Mouse (Mus musculus) stomach, embryonic 16.5 days (tissue): ENCODE measurements around the gene Crygc. TPM values are rescaled to one million over a fixed set of nuclear protein-coding genes. Genes with fewer than 3 reads are reported as not detected.

Experiments used
- ATAC-seq: fragments of 200-750 bp; cut with Nextera tagmentation; 2 replicates; pipeline ENCODE4 v1.8.0; 2017; ENCODE audit warnings: moderate number of reproducible peaks, moderate TSS enrichment; ENCODE audit not compliant: insufficient read depth, low FRiP score
- H3K27ac ChIP-seq: fragments of 300-500 bp; sonication (generic); 2 replicates; pipeline ENCODE4 v1.5.1; 2014; ENCODE audit warnings: low read length
- H3K27me3 ChIP-seq: fragments of 300-500 bp; sonication (generic); 2 replicates; pipeline ENCODE4 v1.6.1; 2014; ENCODE audit warnings: low read length, control low read depth, mixed read lengths; ENCODE audit not compliant: control insufficient read depth, insufficient read depth
- H3K36me3 ChIP-seq: fragments of 300-500 bp; sonication (generic); 2 replicates; pipeline ENCODE4 v1.6.1; 2014; ENCODE audit warnings: low read length; ENCODE audit not compliant: control insufficient read depth, insufficient read depth
- H3K4me1 ChIP-seq: fragments of 300-500 bp; sonication (generic); 2 replicates; pipeline ENCODE4 v1.6.1; 2014; ENCODE audit warnings: low read length, control low read depth, mixed read lengths; ENCODE audit not compliant: control insufficient read depth, insufficient read depth
- H3K4me2 ChIP-seq: fragments of 300-500 bp; sonication (generic); 2 replicates; pipeline ENCODE4 v1.6.1; 2014; ENCODE audit warnings: low read depth, low read length, mixed read lengths
- H3K4me3 ChIP-seq: fragments of 300-500 bp; sonication (generic); replicated peaks from 2 replicates; pipeline ENCODE4 v1.5.1; 2014; ENCODE audit warnings: mild to moderate bottlenecking, low read length
- H3K9ac ChIP-seq: fragments of 300-500 bp; sonication (generic); 2 replicates; pipeline ENCODE4 v1.6.1; 2014; ENCODE audit warnings: low read length
- H3K9me3 ChIP-seq: fragments of 300-500 bp; sonication (generic); replicated peaks from 2 replicates; pipeline ENCODE4 v1.6.1; 2016; ENCODE audit warnings: low read length, control low read depth; ENCODE audit not compliant: control insufficient read depth
- WGBS: fragments of 180-500 bp; shearing (Covaris S2); extraction: QIAGEN DNeasy Blood & Tissue Kit; methylation state at CpG from one replicate; pipeline ENCODE4 v1.1.7; 2014; 5-methylcytosine and 5-hydroxymethylcytosine counted together
- polyA plus RNA-seq: library from polyadenylated mRNA; unstranded; fragments of >200 nt; fragmentation: Nextera tagmentation; extraction: Ambion mirVana; gene quantifications from 2 replicates; pipeline ENCODE4 v1.2.1, GENCODE M21; 2015

Crygc gene
- polyA plus RNA-seq, 1 experiment from 2014 or later, result not detected

- Histone ChIP-seq H3K27ac (no peak overlapping the region), H3K9ac (no peak overlapping the region), H3K27me3 (no peaks in the 10 kb centered on the region), H3K4me3 (no peak overlapping the region), H3K4me2 (no peak overlapping the region), H3K36me3 (no peaks in the 10 kb centered on the region), H3K4me1 (no peaks in the 10 kb centered on the region), H3K9me3 (no peaks in the 10 kb centered on the region)
- 86% methylated on average over 8 of the region's 8 CpGs for WGBS
- no peak for ATAC-seq
Measured at GRCm38 (mm10) chr1:65109196-65109595, 35.7 kb upstream of the Crygc start.

- no peaks in the 10 kb centered on the region for H3K4me1 ChIP-seq
- no peaks in the 10 kb centered on the region for H3K36me3 ChIP-seq
- WGBS, result 76% methylated on average over 10 of the region's 10 CpGs
- H3K27me3 ChIP-seq, result no peaks in the 10 kb centered on the region
- no peak overlapping the region for H3K27ac ChIP-seq
- H3K4me2 ChIP-seq, result no peak overlapping the region
- no peak overlapping the region for H3K9ac ChIP-seq
- ATAC-seq, result no peak
- H3K9me3 ChIP-seq, result no peaks in the 10 kb centered on the region
- no peak overlapping the region for H3K4me3 ChIP-seq
Measured at GRCm38 (mm10) chr1:65107654-65108279, 34.3 kb upstream of the Crygc start.

GRCm38 (mm10) chr1:65103273-65103672, 29.8 kb upstream of the Crygc start, which contains the start of gene Cryga:
Gene Cryga (minus strand): TSS chr1:65103373.
- 89% methylated on average over 11 of the region's 11 CpGs for WGBS
- no peaks in the 10 kb centered on the region for H3K4me1 ChIP-seq

GRCm38 (mm10) chr1:65096953-65097352, 23.5 kb upstream of the Crygc start:
- Histone ChIP-seq H3K9ac (no peak overlapping the region), H3K27ac (no peak overlapping the region), H3K9me3 (no peaks in the 10 kb centered on the region), H3K4me2 (no peak overlapping the region), H3K36me3 (no peaks in the 10 kb centered on the region), H3K4me3 (no peak overlapping the region), H3K4me1 (no peaks in the 10 kb centered on the region), H3K27me3 (no peaks in the 10 kb centered on the region)
- WGBS, result 77% methylated on average over 3 of the region's 3 CpGs
- peak; percentile 72; the same call in 1 of the 2 replicates for ATAC-seq

More at GRCm38 (mm10) chr1:65103273-65103672, 29.8 kb upstream of the Crygc start, which contains the start of gene Cryga:
- Histone ChIP-seq H3K4me2 (no peak within 1 kb of the TSS), H3K9ac (no peak within 1 kb of the TSS), H3K27ac (no peak within 1 kb of the TSS), H3K4me3 (no peak within 1 kb of the TSS), H3K27me3 (no peaks in the 10 kb centered on the region), H3K9me3 (no peaks in the 10 kb centered on the region), H3K36me3 (no peaks in the 10 kb centered on the region)
- ATAC-seq, result no peak

GRCm38 (mm10) chr1:65091566-65091965, 18.1 kb upstream of the Crygc start:
- 91% methylated on average over 3 of the region's 3 CpGs for WGBS
- no peaks in the 10 kb centered on the region for H3K36me3 ChIP-seq
- no peaks in the 10 kb centered on the region for H3K9me3 ChIP-seq
- H3K9ac ChIP-seq, result no peak overlapping the region
- no peak overlapping the region for H3K4me3 ChIP-seq
- H3K4me2 ChIP-seq, result no peak overlapping the region
- H3K27me3 ChIP-seq, result no peaks in the 10 kb centered on the region
- H3K4me1 ChIP-seq, result no peaks in the 10 kb centered on the region
- no peak overlapping the region for H3K27ac ChIP-seq
- no peak for ATAC-seq

- Histone ChIP-seq H3K4me2 (no peak overlapping the region), H3K4me3 (no peak overlapping the region), H3K9me3 (no peaks in the 10 kb centered on the region), H3K4me1 (no peaks in the 10 kb centered on the region), H3K9ac (no peak overlapping the region), H3K36me3 (no peaks in the 10 kb centered on the region), H3K27me3 (no peaks in the 10 kb centered on the region), H3K27ac (no peak overlapping the region)
- 43% methylated on average over 2 of the region's 2 CpGs for WGBS
- 0 out of 2 replicates have a peak, but pooled peaks have one; percentile 17 for ATAC-seq
Measured at GRCm38 (mm10) chr1:65090370-65090769, 16.9 kb upstream of the Crygc start.

GRCm38 (mm10) chr1:65088567-65089356, 15.3 kb upstream of the Crygc start:
- WGBS, result 76% methylated on average over 6 of the region's 6 CpGs
- Histone ChIP-seq H3K27me3 (no peaks in the 10 kb centered on the region), H3K9me3 (no peaks in the 10 kb centered on the region), H3K9ac (no peak overlapping the region), H3K4me1 (no peaks in the 10 kb centered on the region), H3K36me3 (no peaks in the 10 kb centered on the region), H3K4me2 (no peak overlapping the region), H3K27ac (no peak overlapping the region), H3K4me3 (no peak overlapping the region)
- ATAC-seq, result no peak

- Histone ChIP-seq H3K27ac (no peak within 1 kb of the TSS), H3K4me3 (no peak within 1 kb of the TSS), H3K27me3 (no peaks in the 10 kb centered on the region), H3K36me3 (no peaks in the 10 kb centered on the region), H3K4me2 (no peak within 1 kb of the TSS), H3K9ac (no peak within 1 kb of the TSS), H3K9me3 (no peaks in the 10 kb centered on the region), H3K4me1 (no peaks in the 10 kb centered on the region)
- 43% methylated on average over 7 of the region's 7 CpGs for WGBS
- no peak for ATAC-seq
Measured at GRCm38 (mm10) chr1:65082188-65082587, 8.7 kb upstream of the Crygc start, which contains the start of gene Crygb. Gene Crygb (minus strand): TSS chr1:65082288.

GRCm38 (mm10) chr1:65075607-65076006, 2.1 kb upstream of the Crygc start:
- Histone ChIP-seq H3K27me3 (no peaks in the 10 kb centered on the region), H3K4me1 (no peaks in the 10 kb centered on the region; the same call in 1 of the 2 replicates), H3K9ac (no peak overlapping the region), H3K36me3 (no peaks in the 10 kb centered on the region), H3K4me3 (no peak overlapping the region), H3K27ac (no peak overlapping the region), H3K9me3 (no peaks in the 10 kb centered on the region), H3K4me2 (no peak overlapping the region)
- 11% methylated on average over 5 of the region's 5 CpGs for WGBS
- no peak for ATAC-seq
